Mouse (Mus musculus): Measurements from ENCODE around the gene Col4a4.

Col4a4 gene

GRCm38 (mm10) chr1:82476746-82477145 lies 109.9 kb downstream of the Col4a4 start:
- DNase-seq (ENCODE audit: inconsistent age in 2 of 2, low spot score in 1 of 2) = no peak

GRCm38 (mm10) chr1:82476256-82476655 lies 110.4 kb downstream of the Col4a4 start:
- DNase-seq (ENCODE audit: inconsistent age in 2 of 2, low spot score in 1 of 2) = peak; percentile 9 to 62

- no peak for DNase-seq (ENCODE audit: inconsistent age in 2 of 2, low spot score in 1 of 2)
Observed at GRCm38 (mm10) chr1:82475821-82476220, 110.8 kb downstream of the Col4a4 start.

GRCm38 (mm10) chr1:82475254-82475653 lies 111.4 kb downstream of the Col4a4 start:
- no peak for DNase-seq (ENCODE audit: inconsistent age in 2 of 2, low spot score in 1 of 2)

- DNase-seq (ENCODE audit: inconsistent age in 2 of 2, low spot score in 1 of 2) = peak; percentile 13 to 63
Observed at GRCm38 (mm10) chr1:82474461-82474961, 112.1 kb downstream of the Col4a4 start.

- DNase-seq (ENCODE audit: inconsistent age in 2 of 2, low spot score in 1 of 2) = no peak
Observed at GRCm38 (mm10) chr1:82473467-82473866, 113.2 kb downstream of the Col4a4 start.

GRCm38 (mm10) chr1:82470516-82471225 lies 116.0 kb downstream of the Col4a4 start:
- no peak for DNase-seq (ENCODE audit: inconsistent age in 2 of 2, low spot score in 1 of 2)

GRCm38 (mm10) chr1:82468872-82469271 lies 117.8 kb downstream of the Col4a4 start:
- DNase-seq (ENCODE audit: inconsistent age in 2 of 2, low spot score in 1 of 2) = no peak

GRCm38 (mm10) chr1:82465321-82465853 lies 121.3 kb downstream of the Col4a4 start:
- DNase-seq (ENCODE audit: inconsistent age in 2 of 2, low spot score in 1 of 2) = no peak

GRCm38 (mm10) chr1:82461041-82461440 lies 125.6 kb downstream of the Col4a4 start:
- no peak for DNase-seq (ENCODE audit: inconsistent age in 2 of 2, low spot score in 1 of 2)

- DNase-seq (ENCODE audit: inconsistent age in 2 of 2, low spot score in 1 of 2) = no peak
Observed at GRCm38 (mm10) chr1:82459926-82460325, 126.7 kb downstream of the Col4a4 start.

GRCm38 (mm10) chr1:82459350-82459749 lies 127.3 kb downstream of the Col4a4 start:
- DNase-seq (ENCODE audit: inconsistent age in 2 of 2, low spot score in 1 of 2) = no peak

- no peak for DNase-seq (ENCODE audit: inconsistent age in 2 of 2, low spot score in 1 of 2)
Observed at GRCm38 (mm10) chr1:82454031-82454430, 132.6 kb downstream of the Col4a4 start.

- no peak for DNase-seq (ENCODE audit: inconsistent age in 2 of 2, low spot score in 1 of 2)
Observed at GRCm38 (mm10) chr1:82451927-82452651, 134.6 kb downstream of the Col4a4 start.

GRCm38 (mm10) chr1:82449851-82450250 lies 136.8 kb downstream of the Col4a4 start:
- DNase-seq (ENCODE audit: inconsistent age in 2 of 2, low spot score in 1 of 2) = no peak

- peak in 1 of 2 experiments; percentile 55 for DNase-seq (ENCODE audit: inconsistent age in 2 of 2, low spot score in 1 of 2)
Observed at GRCm38 (mm10) chr1:82446049-82446448, 140.6 kb downstream of the Col4a4 start.

- no peak for DNase-seq (ENCODE audit: inconsistent age in 2 of 2, low spot score in 1 of 2)
Observed at GRCm38 (mm10) chr1:82443517-82443916, 143.1 kb downstream of the Col4a4 start.

GRCm38 (mm10) chr1:82440123-82440522 lies 146.5 kb downstream of the Col4a4 start:
- DNase-seq (ENCODE audit: inconsistent age in 2 of 2, low spot score in 1 of 2) = no peak

GRCm38 (mm10) chr1:82437273-82437672 lies 149.4 kb downstream of the Col4a4 start:
- DNase-seq (ENCODE audit: inconsistent age in 2 of 2, low spot score in 1 of 2) = no peak

GRCm38 (mm10) chr1:82433649-82434005 lies 153.0 kb downstream of the Col4a4 start:
- no peak for DNase-seq (ENCODE audit: inconsistent age in 2 of 2, low spot score in 1 of 2)

- DNase-seq (ENCODE audit: inconsistent age in 2 of 2, low spot score in 1 of 2) = peak; percentile 58 to 86
Observed at GRCm38 (mm10) chr1:82432919-82433648, 153.6 kb downstream of the Col4a4 start.

Measured in adrenal gland, adult (tissue).